Mouse (Mus musculus): ENCODE measurements at regions not wholly inside any gene's neighbourhood (a gene's known extent, or its start where the extent isn't known, plus 50 kb on each side); places are given as distances from the start of the nearest gene placed in this dataset.

- no peak for ATAC-seq (ENCODE audit: poor library complexity, severe bottlenecking)
These were observed 59.1 kb upstream of the Npvf start for GRCm38 (mm10) chr6:50713297-50713696.

GRCm38 (mm10) chr6:50718631-50719030, 64.4 kb upstream of the Npvf start:
- no peak for ATAC-seq (ENCODE audit: poor library complexity, severe bottlenecking)

- ATAC-seq (ENCODE audit: poor library complexity, severe bottlenecking), result no peak
These were observed 66.1 kb upstream of the Npvf start for GRCm38 (mm10) chr6:50720346-50720745.

GRCm38 (mm10) chr6:50725640-50726039, 71.4 kb upstream of the Npvf start:
- no peak for ATAC-seq (ENCODE audit: poor library complexity, severe bottlenecking)

GRCm38 (mm10) chr6:50726166-50726591, 71.9 kb upstream of the Npvf start:
- no peak for ATAC-seq (ENCODE audit: poor library complexity, severe bottlenecking)

GRCm38 (mm10) chr6:50730744-50731718, 76.8 kb upstream of the Npvf start:
- no peak for ATAC-seq (ENCODE audit: poor library complexity, severe bottlenecking)

GRCm38 (mm10) chr6:50734701-50735100, 80.5 kb upstream of the Npvf start:
- no peak for ATAC-seq (ENCODE audit: poor library complexity, severe bottlenecking)

- ATAC-seq (ENCODE audit: poor library complexity, severe bottlenecking), result no peak
These were observed 81.6 kb upstream of the Npvf start for GRCm38 (mm10) chr6:50735825-50736224.

GRCm38 (mm10) chr6:50742009-50742408, 87.8 kb upstream of the Npvf start:
- no peak for ATAC-seq (ENCODE audit: poor library complexity, severe bottlenecking)

GRCm38 (mm10) chr6:50744462-50745166, 90.4 kb upstream of the Npvf start:
- ATAC-seq (ENCODE audit: poor library complexity, severe bottlenecking), result no peak

- no peak for ATAC-seq (ENCODE audit: poor library complexity, severe bottlenecking)
These were observed 98.9 kb upstream of the Npvf start for GRCm38 (mm10) chr6:50753151-50753550.

- ATAC-seq (ENCODE audit: poor library complexity, severe bottlenecking), result no peak
These were observed 100.5 kb upstream of the Npvf start for GRCm38 (mm10) chr6:50754786-50755185.

GRCm38 (mm10) chr6:50760367-50760766, 106.1 kb upstream of the Npvf start:
- ATAC-seq (ENCODE audit: poor library complexity, severe bottlenecking), result no peak

- no peak for ATAC-seq (ENCODE audit: poor library complexity, severe bottlenecking)
These were observed 108.9 kb upstream of the Npvf start for GRCm38 (mm10) chr6:50763121-50763520.

GRCm38 (mm10) chr6:50766442-50766915, 112.2 kb upstream of the Npvf start:
- no peak for ATAC-seq (ENCODE audit: poor library complexity, severe bottlenecking)

GRCm38 (mm10) chr6:50767126-50767525, 112.9 kb upstream of the Npvf start:
- ATAC-seq (ENCODE audit: poor library complexity, severe bottlenecking), result no peak

GRCm38 (mm10) chr6:50767827-50768226, 113.6 kb upstream of the Npvf start:
- ATAC-seq (ENCODE audit: poor library complexity, severe bottlenecking), result no peak

- no peak for ATAC-seq (ENCODE audit: poor library complexity, severe bottlenecking)
These were observed 114.9 kb upstream of the Npvf start for GRCm38 (mm10) chr6:50769101-50769500.

GRCm38 (mm10) chr6:50770481-50770880, 116.2 kb upstream of the Npvf start:
- no peak for ATAC-seq (ENCODE audit: poor library complexity, severe bottlenecking)

GRCm38 (mm10) chr6:50775637-50776036, 121.4 kb upstream of the Npvf start:
- ATAC-seq (ENCODE audit: poor library complexity, severe bottlenecking), result no peak

GRCm38 (mm10) chr6:50776236-50776832, 122.1 kb upstream of the Npvf start:
- ATAC-seq (ENCODE audit: poor library complexity, severe bottlenecking), result no peak
